Mouse (Mus musculus) megakaryocyte, adult 5-6 weeks (primary cell): ENCODE measurements at regions not wholly inside any gene's neighbourhood (a gene's known extent, or its start where the extent isn't known, plus 50 kb on each side); places are given as distances from the start of the nearest gene placed in this dataset.

Experiments used
- ATAC-seq: 2 replicates; pipeline ENCODE4 v1.8.0; 2016; ENCODE audit warnings: mild to moderate bottlenecking, inconsistent platforms; ENCODE audit not compliant: poor library complexity, severe bottlenecking

- ATAC-seq: no peak
These were observed 67.4 kb downstream of the Avpr1a start for GRCm38 (mm10) chr10:122515698-122516097.

- no peak for ATAC-seq
These were observed 71.0 kb downstream of the Avpr1a start for GRCm38 (mm10) chr10:122519274-122519790.

- ATAC-seq: no peak
These were observed 71.7 kb downstream of the Avpr1a start for GRCm38 (mm10) chr10:122519981-122520380.

- no peak for ATAC-seq
These were observed 74.3 kb downstream of the Avpr1a start for GRCm38 (mm10) chr10:122522631-122523030.

- no peak for ATAC-seq
These were observed 77.1 kb downstream of the Avpr1a start for GRCm38 (mm10) chr10:122525360-122525759.

GRCm38 (mm10) chr10:122525807-122526206, 77.5 kb downstream of the Avpr1a start:
- ATAC-seq: no peak

GRCm38 (mm10) chr10:122528222-122528621, 79.9 kb downstream of the Avpr1a start:
- ATAC-seq: no peak

- peak; percentile 78 for ATAC-seq
These were observed 80.8 kb downstream of the Avpr1a start for GRCm38 (mm10) chr10:122528973-122529703.

GRCm38 (mm10) chr10:122534714-122535113, 86.4 kb downstream of the Avpr1a start:
- ATAC-seq: peak; percentile 47; the same call in 1 of the 2 replicates

- peak; percentile 54; the same call in 1 of the 2 replicates for ATAC-seq
These were observed 86.8 kb downstream of the Avpr1a start for GRCm38 (mm10) chr10:122535137-122535536.

GRCm38 (mm10) chr10:122539655-122540054, 91.4 kb downstream of the Avpr1a start:
- no peak for ATAC-seq

- ATAC-seq: no peak
These were observed 94.3 kb downstream of the Avpr1a start for GRCm38 (mm10) chr10:122542573-122542972.

- peak; percentile 80 for ATAC-seq
These were observed 95.9 kb downstream of the Avpr1a start for GRCm38 (mm10) chr10:122544096-122544720.

GRCm38 (mm10) chr10:122545029-122545428, 96.7 kb downstream of the Avpr1a start:
- no peak for ATAC-seq

GRCm38 (mm10) chr10:122551586-122551985, 103.3 kb downstream of the Avpr1a start:
- ATAC-seq: no peak

- peak; percentile 95 for ATAC-seq
These were observed 105.0 kb downstream of the Avpr1a start for GRCm38 (mm10) chr10:122553124-122553822.

GRCm38 (mm10) chr10:122553851-122554250, 105.6 kb downstream of the Avpr1a start:
- no peak for ATAC-seq

- peak; percentile 53 for ATAC-seq
These were observed 110.4 kb downstream of the Avpr1a start for GRCm38 (mm10) chr10:122558660-122559059.

GRCm38 (mm10) chr10:122560001-122560695, 111.8 kb downstream of the Avpr1a start:
- ATAC-seq: no peak

GRCm38 (mm10) chr10:122561924-122562323, 113.6 kb downstream of the Avpr1a start:
- ATAC-seq: no peak

- peak; percentile 77 for ATAC-seq
These were observed 114.2 kb downstream of the Avpr1a start for GRCm38 (mm10) chr10:122562542-122562941.
